Mouse (Mus musculus) duodenum, adult 2 months (tissue): ENCODE data around the gene Ssbp4. TPM values are rescaled to one million over a fixed set of nuclear protein-coding genes. Genes with fewer than 3 reads are reported as not detected.

Experiments used
- polyA plus RNA-seq: library from polyadenylated mRNA; depleted of rRNA; stranded (reverse); fragments of >200 nt; gene quantifications from 2 replicates; pipeline ENCODE4 v1.2.3, GENCODE M21; 2012; ENCODE audit warnings: low replicate concordance; rRNA removed

Gene Ssbp4
- polyA plus RNA-seq = 192 and 205 TPM in 2 replicates

GRCm38 (mm10) chr8:70608749-70609367 lies at the start of gene Ssbp4:
Gene Ssbp4, minus strand, starts transcription at chr8:70608872.

GRCm38 (mm10) chr8:70632346-70632892 lies 23.7 kb upstream of the Ssbp4 start, which contains the start of gene Gdf15:
Gene Gdf15, minus strand, starts transcription at chr8:70632456.

GRCm38 (mm10) chr8:70615894-70616293 lies 7.2 kb upstream of the Ssbp4 start, which contains the start of gene Lrrc25:
Gene Lrrc25, plus strand, starts transcription at chr8:70616155.

GRCm38 (mm10) chr8:70593961-70594609 lies 14.6 kb downstream of the Ssbp4 start, which contains the start of gene Isyna1:
Gene Isyna1, plus strand, starts transcription at chr8:70594373.

Other genes with a start within 250 kb of the Ssbp4 start
- gene Comp, start 235.3 kb downstream of the Ssbp4 start, polyA plus RNA-seq = 0.12 and 0.51 TPM in 2 replicates
- gene Crtc1, start 169.3 kb downstream of the Ssbp4 start, polyA plus RNA-seq = 12.2 and 17.8 TPM in 2 replicates
- gene Klhl26, start 131.9 kb downstream of the Ssbp4 start, polyA plus RNA-seq = 22.5 and 31.2 TPM in 2 replicates
- 2.5 TPM in 2 replicates for gene Tmem59l, start 121.5 kb downstream of the Ssbp4 start, polyA plus RNA-seq
- gene Crlf1, start 115.7 kb downstream of the Ssbp4 start, polyA plus RNA-seq = 2.7 and 9.8 TPM in 2 replicates
- gene Rex1bd, start 102.1 kb downstream of the Ssbp4 start, polyA plus RNA-seq = 137 and 190 TPM in 2 replicates
- gene Uba52, start 98.1 kb downstream of the Ssbp4 start, polyA plus RNA-seq = 1,130 and 1,246 TPM in 2 replicates
- gene Fkbp8, start 81.1 kb downstream of the Ssbp4 start, polyA plus RNA-seq = 325 and 545 TPM in 2 replicates
- gene Kxd1, start 80.9 kb downstream of the Ssbp4 start, polyA plus RNA-seq = 64.0 and 85.0 TPM in 2 replicates
- gene Ell, start 69.4 kb downstream of the Ssbp4 start, polyA plus RNA-seq = 25.2 and 37.0 TPM in 2 replicates
- 89.0 and 112 TPM in 2 replicates for gene Isyna1, start 14.5 kb downstream of the Ssbp4 start, polyA plus RNA-seq
- gene Lrrc25, start 7.3 kb upstream of the Ssbp4 start, polyA plus RNA-seq = 5.9 and 12.7 TPM in 2 replicates
- gene Gdf15, start 23.6 kb upstream of the Ssbp4 start, polyA plus RNA-seq = 7.2 and 7.6 TPM in 2 replicates
- 53.9 and 98.0 TPM in 2 replicates for gene Pgpep1, start 51.5 kb upstream of the Ssbp4 start, polyA plus RNA-seq
- 82.4 and 136 TPM in 2 replicates for gene Lsm4, start 64.4 kb upstream of the Ssbp4 start, polyA plus RNA-seq
- gene Jund, start 90.1 kb upstream of the Ssbp4 start, polyA plus RNA-seq = 654 and 1,953 TPM in 2 replicates
- 0.01 and 0.06 TPM in 2 replicates for gene Iqcn, start 94.6 kb upstream of the Ssbp4 start, polyA plus RNA-seq
- 39.9 and 50.2 TPM in 2 replicates for gene Gm3336, start 109.7 kb upstream of the Ssbp4 start, polyA plus RNA-seq
- gene Pde4c, start 114.8 kb upstream of the Ssbp4 start, polyA plus RNA-seq = 5.2 and 15.1 TPM in 2 replicates
- 30.3 and 33.5 TPM in 2 replicates for gene Rab3a, start 145.8 kb upstream of the Ssbp4 start, polyA plus RNA-seq
- gene Mpv17l2, start 152.1 kb upstream of the Ssbp4 start, polyA plus RNA-seq = 107 and 299 TPM in 2 replicates
- gene Pik3r2, start 167.8 kb upstream of the Ssbp4 start, polyA plus RNA-seq = 233 and 412 TPM in 2 replicates
- gene Mast3, start 196.2 kb upstream of the Ssbp4 start, polyA plus RNA-seq = 54.1 and 62.5 TPM in 2 replicates
- 1.4 and 4.2 TPM in 2 replicates for gene Il12rb1, start 199.6 kb upstream of the Ssbp4 start, polyA plus RNA-seq
- 38.6 and 40.6 TPM in 2 replicates for gene Arrdc2, start 230.8 kb upstream of the Ssbp4 start, polyA plus RNA-seq